Mouse (Mus musculus) T-helper 2 cell (primary cell): ENCODE measurements at regions not wholly inside any gene's neighbourhood (a gene's known extent, or its start where the extent isn't known, plus 50 kb on each side); places are given as distances from the start of the nearest gene placed in this dataset.

ENCODE experiments used
- in situ Hi-C: fragments of 300-600 bp; cut with MboI, MseI; formaldehyde crosslinking; loops from one replicate; pipeline ENCODE4 v1.15.1; 2025; ENCODE audit warnings: high pct_unique_total_duplicates

DNA sequence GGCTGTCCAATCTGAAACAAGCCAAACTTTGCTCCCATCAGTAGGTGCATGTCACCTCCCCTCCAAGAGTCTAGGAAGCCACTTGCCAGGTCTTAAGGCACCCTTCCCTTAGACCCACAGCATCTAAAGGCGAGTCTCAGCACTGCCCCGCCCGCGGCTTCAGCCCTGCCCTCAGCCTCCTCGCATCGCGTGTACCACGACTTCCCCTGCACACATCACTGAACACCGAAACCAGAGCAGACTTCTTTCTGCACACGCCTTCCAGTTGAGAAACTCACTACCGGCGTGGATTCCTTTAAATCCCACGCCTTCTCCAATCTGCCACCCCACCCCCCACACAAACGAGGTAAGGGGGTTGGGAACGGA is 168.3 kb upstream of the Azi2 start:
- in situ Hi-C loops = no loop called here

DNA sequence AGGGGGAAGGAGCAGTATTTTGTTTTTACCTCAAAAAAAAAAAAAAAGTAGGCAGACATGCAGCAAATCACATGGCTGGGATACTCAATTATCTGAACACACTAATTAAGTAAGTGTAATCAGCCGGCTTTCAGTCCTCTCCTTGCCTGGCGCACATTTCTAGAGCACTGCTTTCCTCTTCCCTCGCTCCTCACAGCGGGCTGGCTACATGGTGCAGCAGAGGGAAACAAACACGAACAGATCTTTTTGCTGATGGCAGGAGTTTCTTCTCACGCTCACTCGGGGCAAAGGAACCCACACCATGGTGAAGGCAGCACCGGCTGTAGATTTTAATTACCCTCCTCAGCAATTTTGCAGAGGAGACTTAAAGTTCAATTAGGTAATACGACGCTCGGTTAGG is 169.7 kb upstream of the Azi2 start:
- in situ Hi-C loops = no loop called here

DNA sequence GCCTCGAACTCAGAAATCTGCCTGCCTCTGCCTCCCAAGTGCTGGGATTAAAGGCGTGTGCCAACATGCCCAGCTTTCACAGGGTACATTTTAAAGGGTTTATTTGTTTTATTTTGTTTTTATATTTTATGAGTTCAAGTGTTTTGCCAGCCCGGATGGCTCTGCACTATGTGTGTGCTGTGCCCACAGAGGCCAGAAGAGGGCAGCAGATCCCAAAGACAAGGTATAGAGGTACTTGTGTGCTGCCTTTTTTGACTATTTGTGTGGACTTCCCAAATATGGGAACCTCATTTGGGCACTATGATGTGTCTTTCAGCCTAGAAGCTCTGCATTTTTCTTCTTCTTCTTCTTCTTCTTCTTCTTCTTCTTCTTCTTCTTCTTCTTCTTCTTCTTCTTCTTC is 176.4 kb upstream of the Azi2 start:
- in situ Hi-C loops = no loop called here

DNA sequence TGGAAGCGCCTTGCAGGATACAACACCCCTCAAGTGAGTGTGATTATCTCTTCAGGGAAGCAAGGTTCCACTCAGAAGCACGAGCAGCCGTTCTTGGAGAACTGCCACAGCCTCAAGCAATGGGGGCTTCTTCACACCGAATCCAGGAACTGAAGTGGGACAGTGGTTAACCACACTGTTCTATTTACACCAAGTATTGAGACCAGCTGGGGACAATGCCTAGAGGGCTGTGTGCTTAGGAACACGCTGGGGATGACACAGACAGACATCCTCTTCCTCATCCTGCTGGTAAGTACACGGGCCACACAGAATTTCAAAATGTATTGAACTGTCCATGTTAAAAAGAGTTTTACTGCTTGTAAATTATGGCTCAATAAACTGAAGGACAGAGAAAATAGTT is 177.0 kb upstream of the Azi2 start:
- in situ Hi-C loops = no loop called here

DNA sequence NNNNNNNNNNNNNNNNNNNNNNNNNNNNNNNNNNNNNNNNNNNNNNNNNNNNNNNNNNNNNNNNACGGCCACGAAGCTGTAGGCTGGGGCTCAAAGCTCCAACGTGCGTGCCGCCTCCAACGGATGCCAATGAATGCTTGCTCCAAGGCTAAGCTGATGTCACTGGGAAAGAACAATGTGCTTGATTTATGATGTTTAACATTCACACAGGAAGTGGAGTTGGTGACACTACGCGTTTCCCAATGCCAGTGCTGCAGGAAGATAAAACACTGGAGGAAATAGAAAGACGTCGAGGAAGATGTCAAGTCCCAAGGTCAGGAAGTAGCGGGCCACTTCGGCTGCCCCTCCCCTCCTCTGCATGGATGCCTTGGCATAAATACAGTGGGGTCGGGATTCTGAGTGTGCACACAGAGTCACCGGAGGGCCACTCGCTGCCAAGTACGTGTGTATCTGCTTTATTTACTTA is 180.7 kb upstream of the Azi2 start:
- in situ Hi-C loops = no loop called here

DNA sequence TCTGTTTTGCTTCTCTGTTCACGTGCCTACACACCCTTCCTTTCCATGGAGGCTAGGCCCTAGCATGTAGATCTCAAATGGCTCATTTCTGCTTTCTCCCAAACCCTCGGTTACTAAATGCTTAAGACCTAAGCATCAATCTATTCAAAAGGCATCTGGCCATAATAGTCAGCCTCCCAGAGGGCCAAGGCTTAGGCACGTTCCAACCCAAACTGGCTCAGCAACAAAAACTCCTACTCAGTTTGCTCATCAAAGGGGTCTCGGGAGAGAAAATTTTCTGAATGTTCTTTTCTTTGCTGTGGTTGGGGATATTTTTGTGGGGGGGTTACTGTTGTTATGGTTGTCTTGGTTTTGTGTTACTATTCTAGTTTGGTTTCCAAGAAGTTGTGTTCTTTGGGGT is 196.8 kb upstream of the Azi2 start:
- in situ Hi-C loops = no loop called here

DNA sequence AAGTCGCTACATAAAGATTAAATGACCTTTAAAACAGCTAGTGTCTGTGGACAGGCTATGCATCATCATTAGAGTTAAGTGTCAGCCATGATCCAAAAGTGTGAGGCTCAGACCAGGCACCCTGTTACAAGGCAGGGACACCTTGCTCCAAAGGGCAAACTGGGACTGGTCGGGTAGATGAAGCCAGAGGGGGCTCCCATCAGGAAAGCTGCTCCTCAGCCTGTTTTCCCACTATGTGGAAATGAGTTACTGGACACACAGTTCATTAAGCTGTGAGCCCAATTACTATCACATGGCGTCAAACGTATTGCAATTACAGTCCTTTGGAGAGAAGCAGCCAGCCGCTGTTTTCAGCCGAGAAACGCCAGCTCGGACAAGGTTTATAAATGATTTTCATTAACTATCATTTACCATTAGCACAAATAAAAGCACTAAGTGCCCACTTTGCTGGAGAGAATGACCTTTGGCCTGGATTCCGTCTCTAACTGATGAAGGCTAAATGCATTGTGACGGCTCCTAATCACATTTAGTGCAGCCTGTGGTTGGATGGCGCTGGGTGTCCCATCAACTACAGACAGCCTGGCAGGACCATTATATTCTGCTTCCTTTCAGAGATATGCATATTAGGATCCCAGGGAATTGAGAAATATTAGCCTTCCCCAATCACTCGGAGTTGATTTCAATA is 203.5 kb upstream of the Azi2 start:
- in situ Hi-C loops = no loop called here

DNA sequence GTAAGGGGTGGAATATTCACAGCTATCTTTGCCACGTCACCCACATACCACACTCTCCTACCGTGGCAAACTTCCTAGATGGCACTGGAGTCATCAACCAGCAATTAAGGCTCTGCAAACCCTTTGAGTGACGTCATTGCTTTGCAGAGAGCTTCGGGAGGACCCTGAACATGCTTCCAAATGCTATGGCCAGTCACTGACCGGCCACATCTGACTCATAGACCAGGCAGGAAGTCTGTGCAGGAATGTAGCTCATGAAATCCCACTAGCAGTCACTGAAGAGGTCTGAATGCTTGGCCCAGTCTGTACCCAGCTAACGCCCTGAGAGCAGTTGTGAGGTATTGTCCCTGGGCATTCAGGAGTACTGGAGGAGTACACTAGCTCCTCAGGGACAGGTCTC is 203.9 kb upstream of the Rbms3 start:
- in situ Hi-C loops = no loop called here

DNA sequence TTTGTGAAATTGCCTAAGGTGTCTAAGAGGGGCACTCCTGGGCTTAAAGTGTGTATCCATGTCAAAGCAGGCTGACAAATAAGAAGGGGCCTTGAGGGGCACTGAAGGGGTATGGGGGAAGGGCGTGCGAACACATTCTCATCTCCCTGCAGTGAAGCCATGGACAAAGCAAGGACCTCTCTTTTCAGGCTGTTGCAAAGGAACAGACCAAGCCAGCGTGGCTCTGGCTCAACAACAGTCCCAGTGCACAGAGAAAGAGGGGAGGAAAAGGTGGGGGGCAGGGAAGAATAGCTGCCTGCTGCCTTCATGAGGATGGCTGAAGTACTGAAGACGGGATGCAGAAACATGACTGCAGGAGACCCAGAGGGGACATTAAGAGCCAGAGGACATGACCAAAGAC is 184.9 kb upstream of the Rbms3 start:
- in situ Hi-C loops = no loop called here

DNA sequence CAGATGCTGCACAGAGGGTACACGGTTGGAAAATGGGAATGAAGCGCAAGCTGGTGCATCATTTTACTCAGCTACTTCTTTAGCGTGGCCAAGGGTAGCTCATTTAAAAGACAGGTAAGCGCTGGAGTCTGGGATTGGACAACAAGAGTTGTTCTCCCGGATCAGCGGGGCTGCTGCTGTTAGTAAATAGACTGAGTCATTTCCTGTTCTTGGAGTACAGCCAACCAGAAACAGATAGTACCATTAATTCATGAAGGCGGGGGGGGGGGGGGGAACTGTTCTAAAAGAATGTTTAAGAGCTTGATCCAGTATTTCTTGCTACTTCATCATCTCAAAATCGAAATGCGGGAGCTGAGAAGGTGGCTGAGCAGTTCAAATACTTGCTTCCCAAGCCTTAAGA is 183.5 kb upstream of the Rbms3 start:
- in situ Hi-C loops = no loop called here

DNA sequence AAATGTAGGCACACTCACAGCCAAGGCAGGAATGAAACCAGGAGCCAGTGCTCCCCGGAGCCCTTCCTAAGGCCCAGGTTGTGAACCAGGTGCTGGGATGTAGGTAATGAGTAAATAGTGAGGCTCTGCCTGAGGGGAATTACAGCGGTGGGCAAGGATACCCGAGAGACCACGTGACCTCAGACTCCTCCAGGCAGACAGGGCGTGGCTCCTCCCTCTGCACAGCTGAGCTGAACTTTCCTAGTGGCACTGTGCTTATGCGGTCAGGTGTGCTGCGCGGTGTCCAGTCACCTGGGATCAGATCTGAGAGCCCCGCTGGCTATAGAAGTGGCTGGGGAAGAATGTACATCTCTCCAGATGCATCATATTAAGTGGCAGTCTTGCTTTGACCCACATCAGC is 176.1 kb upstream of the Rbms3 start:
- in situ Hi-C loops = no loop called here

DNA sequence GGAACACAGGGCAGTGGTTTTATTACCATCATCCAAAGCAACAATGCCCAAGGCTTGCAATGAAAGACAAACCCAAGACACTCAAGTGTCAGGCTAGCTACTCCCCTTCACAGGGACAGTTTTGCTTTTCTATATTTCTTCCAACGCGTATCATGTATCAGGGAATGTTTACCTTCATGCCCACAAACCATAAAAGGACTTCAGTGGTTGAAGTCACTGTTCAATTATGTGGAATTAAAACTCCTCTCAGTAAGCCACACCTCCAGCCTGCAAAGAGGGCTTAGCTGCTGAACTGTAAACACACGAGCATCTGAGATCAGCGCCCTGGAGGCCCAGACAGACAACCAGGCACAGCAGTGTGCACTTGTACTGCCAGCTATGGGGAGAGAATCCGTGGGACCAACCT is 154.5 kb upstream of the Rbms3 start:
- in situ Hi-C loops = no loop called here

DNA sequence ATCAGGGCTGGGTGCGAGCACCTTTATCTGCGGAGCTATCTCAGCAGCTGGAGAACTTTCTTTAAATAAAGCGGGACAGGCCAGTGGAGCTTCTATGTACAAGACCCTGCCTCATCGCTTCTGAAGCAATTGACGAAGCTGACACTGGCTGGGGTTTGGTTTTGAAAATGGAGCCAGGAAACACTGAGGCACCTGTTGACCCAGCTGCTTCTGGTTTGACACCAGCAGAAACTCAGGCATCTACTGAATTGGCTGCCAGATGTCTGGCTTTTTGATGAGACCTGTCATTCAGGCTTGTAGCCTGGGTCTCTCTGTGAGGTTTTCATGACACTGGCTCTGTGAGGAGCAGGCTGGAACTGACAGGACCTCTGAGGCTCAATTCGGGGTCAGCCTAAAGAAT is 124.9 kb upstream of the Rbms3 start:
- in situ Hi-C loops = no loop called here

DNA sequence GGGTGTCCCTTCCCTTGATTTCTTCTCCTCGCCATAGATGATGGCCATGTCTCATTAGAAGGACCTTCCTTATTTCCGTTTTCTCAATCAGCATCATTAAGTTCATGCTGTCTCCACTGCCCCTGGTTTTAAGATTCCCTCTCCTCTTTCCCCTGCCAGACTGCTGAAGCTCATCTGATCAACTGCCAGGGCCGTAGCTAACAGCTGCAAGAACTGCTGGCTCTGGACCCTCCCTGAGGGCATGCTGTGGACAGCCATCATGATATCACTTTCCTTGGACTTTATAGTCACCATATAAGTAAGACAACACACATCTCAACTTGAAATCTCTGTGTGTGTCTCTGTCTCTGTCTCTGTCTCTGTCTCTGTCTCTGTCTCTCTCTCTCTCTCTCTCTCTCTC is 123.8 kb upstream of the Rbms3 start:
- in situ Hi-C loops = no loop called here

DNA sequence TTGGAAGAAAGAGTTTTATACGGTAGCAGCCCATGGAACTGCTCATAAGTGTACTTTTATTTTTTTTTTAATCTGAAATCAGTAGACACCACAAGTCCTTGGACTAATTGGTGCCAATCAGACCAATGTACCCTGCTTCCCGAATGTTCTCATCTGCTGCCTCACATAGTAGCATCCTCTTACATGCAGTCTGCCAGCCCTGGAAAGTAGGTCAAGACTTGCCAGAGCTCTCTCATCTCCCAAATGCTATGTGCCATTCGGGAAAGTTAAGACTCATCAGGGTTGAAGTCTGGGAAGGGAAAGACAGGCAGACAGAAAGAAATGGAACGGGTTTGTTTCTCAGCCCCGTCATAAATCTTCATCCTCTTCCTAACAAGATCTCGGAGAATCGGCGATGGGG is 115.2 kb upstream of the Rbms3 start:
- in situ Hi-C loops = no loop called here

DNA sequence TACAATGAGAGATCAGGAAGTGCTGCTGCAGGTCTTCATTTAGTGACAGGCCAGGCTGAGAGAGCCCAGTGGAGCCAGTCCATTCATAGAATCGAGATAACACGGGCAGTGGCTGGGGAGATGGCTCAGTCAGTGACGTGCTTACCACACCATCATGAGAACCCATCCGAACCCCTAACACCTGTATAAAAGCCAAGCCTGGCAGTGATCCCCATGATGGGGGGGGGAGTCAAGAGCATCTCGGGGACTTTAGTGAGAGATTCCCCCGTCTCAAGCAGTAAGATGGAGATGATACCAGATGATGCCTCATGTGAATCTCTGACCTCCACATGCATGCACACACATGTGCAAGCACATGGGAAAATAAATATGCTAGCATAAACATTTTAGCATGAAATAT is 99.7 kb upstream of the Rbms3 start:
- in situ Hi-C loops = no loop called here

DNA sequence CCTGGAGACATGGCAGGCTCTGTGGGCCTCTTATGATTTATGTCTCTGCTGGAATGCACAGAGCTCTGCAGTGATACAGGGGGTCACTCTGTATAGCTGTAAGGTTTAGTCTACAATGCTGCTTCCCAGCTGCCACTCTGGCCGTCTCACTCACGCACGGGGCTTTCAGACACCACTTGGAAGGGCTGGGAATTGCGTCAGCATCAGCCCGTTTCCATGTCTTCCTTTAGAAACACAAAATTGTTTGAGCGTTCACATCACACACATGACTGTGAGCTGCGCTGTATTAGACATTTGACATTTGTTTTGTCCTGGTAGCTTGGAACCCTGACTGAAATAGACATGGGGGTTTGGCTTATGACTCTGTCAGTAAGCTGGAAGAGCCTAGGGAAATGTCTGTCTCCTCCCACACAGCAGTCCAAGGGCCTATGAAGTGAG is 90.5 kb upstream of the Rbms3 start:
- in situ Hi-C loops = no loop called here

DNA sequence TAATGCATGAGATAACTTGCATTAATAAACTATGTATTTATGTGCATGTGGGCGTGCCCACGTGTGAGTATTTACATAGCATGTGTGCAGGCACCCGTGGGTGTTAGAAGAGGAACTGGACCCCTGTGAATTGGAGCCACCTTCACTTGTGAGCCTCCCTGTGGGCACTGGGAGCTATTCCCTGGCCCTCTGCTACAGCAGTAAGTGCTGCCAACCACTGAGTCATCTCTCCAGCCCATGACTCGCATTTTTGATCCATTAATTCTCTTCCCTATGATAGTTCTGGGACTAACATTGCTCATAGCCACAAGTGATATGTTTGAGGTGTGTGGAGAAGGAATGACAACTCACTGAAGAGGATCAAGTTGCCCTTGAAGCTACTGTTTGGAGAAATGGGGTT is 87.6 kb upstream of the Rbms3 start:
- in situ Hi-C loops = no loop called here

DNA sequence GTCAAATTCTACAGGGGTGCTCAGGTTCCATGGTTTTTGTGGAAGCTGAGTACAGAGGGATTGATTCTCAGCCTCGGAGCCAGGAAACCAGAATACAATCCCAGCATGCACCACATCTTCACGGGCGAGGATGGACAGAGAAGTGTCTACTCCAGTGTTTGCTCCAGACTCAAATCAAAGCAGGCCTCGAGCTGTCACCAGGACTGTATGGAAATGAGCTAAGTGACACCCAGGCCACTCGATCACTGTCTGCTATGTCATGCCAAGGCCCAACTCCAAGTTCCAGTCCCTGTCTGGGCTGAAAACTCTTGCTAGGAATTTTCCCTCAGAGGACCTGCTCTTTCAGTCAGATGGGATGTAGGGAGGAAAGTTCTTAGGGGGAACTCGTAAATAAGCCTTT is 86.8 kb upstream of the Rbms3 start:
- in situ Hi-C loops = no loop called here

DNA sequence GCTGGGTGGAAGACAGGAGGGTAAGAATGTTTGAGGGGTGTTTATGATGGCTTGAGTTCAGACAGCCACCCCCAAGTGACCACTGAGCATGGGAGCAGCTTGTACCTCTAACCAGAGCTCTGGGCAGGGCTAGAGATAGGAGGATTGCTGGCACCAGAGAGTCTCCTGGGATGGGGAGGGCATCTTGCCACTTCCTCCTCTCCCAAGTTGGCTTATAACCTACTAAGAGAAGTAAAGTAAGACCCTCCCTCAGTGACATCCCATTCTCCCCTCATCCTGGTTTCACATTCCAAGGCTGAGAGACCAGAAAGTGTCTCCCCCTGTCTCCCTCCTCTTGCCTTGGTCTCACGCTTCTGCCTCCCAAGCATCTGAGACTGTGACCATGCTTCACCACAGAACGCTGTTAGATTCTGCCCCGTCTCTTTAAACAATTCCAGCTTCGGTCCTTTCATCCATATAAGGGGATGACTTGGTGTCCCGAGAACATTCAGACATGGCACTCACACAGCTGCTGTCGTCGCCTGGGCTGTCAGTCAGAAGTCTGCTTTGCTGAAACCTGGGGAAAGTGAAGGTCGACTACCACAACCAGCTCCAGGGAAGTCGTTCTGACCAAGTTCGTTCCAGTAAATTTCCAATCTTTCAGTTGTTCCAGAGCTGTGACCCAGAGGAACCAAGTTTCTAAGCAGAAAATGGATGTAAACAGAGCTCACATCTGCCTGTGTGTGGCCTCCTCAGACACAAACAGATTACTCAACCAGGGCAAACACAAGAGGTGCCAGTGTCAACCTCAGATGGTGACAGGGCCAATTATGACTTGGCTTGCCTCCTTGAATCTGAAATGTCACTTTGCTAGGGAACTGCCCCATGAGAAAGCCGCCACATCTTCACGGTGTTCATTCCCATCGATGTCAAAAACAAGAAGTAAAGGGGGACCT is 85.3 kb upstream of the Rbms3 start:
- in situ Hi-C loops = no loop called here

DNA sequence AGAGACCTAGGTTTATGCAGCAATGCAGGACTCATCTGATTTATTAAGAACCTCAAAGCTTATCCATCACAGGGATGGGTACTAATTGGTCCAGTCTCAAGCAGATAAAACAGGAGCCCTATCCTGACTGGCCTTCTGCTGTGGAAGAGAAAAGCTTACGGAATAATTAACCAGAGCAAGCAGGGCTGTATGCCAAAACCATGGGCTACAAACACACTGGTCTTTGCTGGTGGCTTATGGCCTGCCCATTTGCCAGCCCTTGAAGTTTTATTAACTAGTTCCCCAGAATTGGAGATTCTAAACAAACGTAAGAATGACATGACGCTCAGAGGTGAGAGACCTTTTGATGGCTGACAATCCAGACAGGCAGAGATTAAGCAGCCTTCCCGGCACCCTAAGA is 83.4 kb upstream of the Rbms3 start:
- in situ Hi-C loops = no loop called here

DNA sequence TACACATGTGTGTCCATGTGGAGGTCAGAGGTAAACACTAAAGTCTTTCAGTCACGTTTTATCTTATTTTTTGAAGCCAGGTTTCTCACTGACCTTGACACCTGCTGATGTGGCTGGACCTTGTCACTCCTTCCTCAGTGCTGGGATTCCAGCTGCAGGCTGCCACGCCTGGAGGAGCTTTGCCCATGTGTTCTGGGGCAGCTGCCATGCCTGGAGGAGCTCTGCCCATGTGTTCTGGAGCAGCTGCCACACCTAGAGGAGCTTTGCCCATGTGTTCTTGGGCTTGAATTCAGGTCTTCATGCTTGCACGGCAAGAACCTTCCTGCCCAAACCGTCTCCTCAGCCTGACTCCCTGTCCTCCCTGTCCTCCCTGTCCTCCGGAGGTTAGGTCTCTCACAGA is 82.1 kb upstream of the Rbms3 start:
- in situ Hi-C loops = no loop called here

DNA sequence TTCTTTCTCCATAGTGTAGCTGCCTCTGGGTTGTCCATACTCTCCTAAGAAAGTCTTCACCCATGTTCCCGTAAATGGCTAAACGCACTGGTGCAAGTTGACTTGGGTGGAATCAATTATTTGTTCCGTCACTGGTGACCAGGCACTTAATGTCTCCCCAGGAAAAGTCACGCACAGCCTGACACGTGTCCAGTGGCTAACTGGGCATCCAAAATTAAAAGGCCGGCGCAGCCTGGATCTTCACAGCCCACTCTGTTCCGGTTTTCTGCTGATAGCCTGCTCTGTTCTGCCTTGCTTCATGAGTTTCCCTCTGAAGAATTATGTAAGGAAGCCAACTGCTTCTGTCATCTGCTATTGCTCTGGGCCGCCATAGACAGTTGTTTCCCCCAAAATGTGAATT is 81.3 kb upstream of the Rbms3 start:
- in situ Hi-C loops = no loop called here
